Mouse (Mus musculus) CH12.LX (cell line): ENCODE data around the gene 1700037H04Rik. TPM values are rescaled to one million over a fixed set of nuclear protein-coding genes. Genes with fewer than 3 reads are reported as not detected.

Experiments
- DNase-seq: peaks from one replicate; pipeline ENCODE4 v3.0.0-alpha.2; 2013; ENCODE audit errors: extremely low read depth
- H3K27ac ChIP-seq: 2 replicates; pipeline ENCODE4 v1.5.1; 2012; ENCODE audit warnings: low read depth, mild to moderate bottlenecking, control low read depth, moderate library complexity; ENCODE audit not compliant: insufficient read depth
- H3K27me3 ChIP-seq: replicated peaks from 2 replicates; pipeline ENCODE3; 2012; ENCODE audit warnings: inconsistent platforms
- H3K36me3 ChIP-seq, 2 experiments: replicated peaks in 1 of 2; 2 replicates each; pipeline versions ENCODE3 to v1.6.1; 2012; ENCODE audit warnings: inconsistent platforms in 1 of 2, low read length in 1 of 2, mild to moderate bottlenecking in 1 of 2, mixed read lengths in 1 of 2, moderate library complexity in 1 of 2; ENCODE audit not compliant: control insufficient read depth in 1 of 2, insufficient read depth in 1 of 2
- H3K4me1 ChIP-seq, 2 experiments: 2 replicates each; pipeline ENCODE4 v1.6.1; 2012; ENCODE audit warnings: inconsistent platforms in 1 of 2, moderate library complexity in 1 of 2; ENCODE audit not compliant: insufficient read depth in 2 of 2, control insufficient read depth in 1 of 2
- H3K4me2 ChIP-seq: 2 replicates; pipeline ENCODE4 v1.6.1; 2012; ENCODE audit warnings: low read depth, mild to moderate bottlenecking, control low read depth; ENCODE audit not compliant: poor library complexity, insufficient read depth, severe bottlenecking
- H3K4me3 ChIP-seq, 3 experiments: fragments of 150-350 bp in 1 of 3; sonication (generic) in 1 of 3; replicated peaks in 1 of 3; 2 replicates each; pipeline versions ENCODE3 to v1.5.1; 2011 to 2012; ENCODE audit warnings: low read depth in 2 of 3, low read length in 2 of 3, mild to moderate bottlenecking in 2 of 3, moderate library complexity in 2 of 3, control low read depth in 1 of 3, improper control_type of control experiment in 1 of 3, inconsistent platforms in 1 of 3, mixed read lengths in 1 of 3; ENCODE audit not compliant: poor library complexity in 1 of 3
- H3K79me2 ChIP-seq: replicated peaks from 2 replicates; pipeline ENCODE4 v1.6.1; 2012; ENCODE audit warnings: mild to moderate bottlenecking, moderate library complexity; ENCODE audit not compliant: control insufficient read depth, poor library complexity, insufficient read depth, severe bottlenecking; ENCODE audit errors: extremely low read depth
- H3K9ac ChIP-seq: 2 replicates; pipeline ENCODE4 v1.6.1; 2012; ENCODE audit warnings: low read depth, mild to moderate bottlenecking, control low read depth, moderate library complexity; ENCODE audit not compliant: insufficient read depth
- H3K9me3 ChIP-seq: replicated peaks from 2 replicates; pipeline ENCODE3; 2012; ENCODE audit warnings: low read length, inconsistent platforms, mixed read lengths
- BHLHE40 ChIP-seq: IDR thresholded peaks from 2 replicates; pipeline ENCODE4 v1.6.1; 2011; ENCODE audit warnings: mild to moderate bottlenecking, low read depth, low read length, improper control_type of control experiment
- CHD2 ChIP-seq: IDR thresholded peaks from 2 replicates; pipeline ENCODE4 v1.6.1; 2011; ENCODE audit warnings: low read length, improper control_type of control experiment
- CTCF ChIP-seq, 2 experiments: IDR thresholded peaks in 1 of 2; conservative IDR thresholded peaks in 1 of 2; 2 replicates each; pipeline ENCODE4 v1.5.1; 2011 to 2012; ENCODE audit warnings: low read depth in 2 of 2, low read length in 2 of 2, improper control_type of control experiment in 1 of 2, inconsistent platforms in 1 of 2, mild to moderate bottlenecking in 1 of 2, moderate library complexity in 1 of 2
- E2F4 ChIP-seq: IDR thresholded peaks from 2 replicates; pipeline ENCODE4 v1.6.1; 2011; ENCODE audit warnings: low read depth, low read length, improper control_type of control experiment; ENCODE audit not compliant: insufficient replicate concordance
- EP300 ChIP-seq: IDR thresholded peaks from 2 replicates; pipeline ENCODE4 v1.6.1; 2011; ENCODE audit warnings: low read length, improper control_type of control experiment
- ETS1 ChIP-seq: conservative IDR thresholded peaks from 2 replicates; pipeline ENCODE4 v1.6.1; 2012; ENCODE audit warnings: low read depth, mild to moderate bottlenecking, inconsistent platforms, low read length, improper control_type of control experiment, moderate library complexity
- IRF4 ChIP-seq: IDR thresholded peaks from 2 replicates; pipeline ENCODE4 v1.6.1; 2014; ENCODE audit warnings: low read depth, mild to moderate bottlenecking, inconsistent platforms, low read length, improper control_type of control experiment
- JUN ChIP-seq: IDR thresholded peaks from 2 replicates; pipeline ENCODE4 v1.6.1; 2011; ENCODE audit warnings: low read depth, mild to moderate bottlenecking, low read length, improper control_type of control experiment, moderate library complexity; ENCODE audit not compliant: insufficient read depth
- JUND ChIP-seq: conservative IDR thresholded peaks from 2 replicates; pipeline ENCODE4 v1.6.1; 2011; ENCODE audit warnings: low read depth, low read length, improper control_type of control experiment
- KAT2A ChIP-seq: IDR thresholded peaks from 2 replicates; pipeline ENCODE4 v1.6.1; 2012; ENCODE audit warnings: low read length, improper control_type of control experiment, inconsistent platforms; ENCODE audit not compliant: insufficient replicate concordance
- MAZ ChIP-seq: IDR thresholded peaks from 2 replicates; pipeline ENCODE4 v1.6.1; 2012; ENCODE audit warnings: low read depth, mild to moderate bottlenecking, inconsistent platforms, low read length, improper control_type of control experiment, moderate library complexity
- MEF2A ChIP-seq: IDR thresholded peaks from 2 replicates; pipeline ENCODE4 v1.6.1; 2014; ENCODE audit warnings: low read depth, mild to moderate bottlenecking, inconsistent platforms, low read length, improper control_type of control experiment, borderline replicate concordance
- MXI1 ChIP-seq: IDR thresholded peaks from 2 replicates; pipeline ENCODE4 v1.6.1; 2011; ENCODE audit warnings: mild to moderate bottlenecking, low read depth, low read length, improper control_type of control experiment
- MYC ChIP-seq: IDR thresholded peaks from 2 replicates; pipeline ENCODE4 v1.6.1; 2011; ENCODE audit warnings: low read depth, mild to moderate bottlenecking, improper control_type of control experiment, low read length
- NELFE ChIP-seq: IDR thresholded peaks from 2 replicates; pipeline ENCODE4 v1.6.1; 2011; ENCODE audit warnings: low read depth, low read length, improper control_type of control experiment
- NRF1 ChIP-seq: IDR thresholded peaks from 2 replicates; pipeline ENCODE4 v1.6.1; 2014; ENCODE audit warnings: low read depth, mild to moderate bottlenecking, inconsistent platforms, low read length, improper control_type of control experiment, moderate library complexity
- RAD21 ChIP-seq: IDR thresholded peaks from 2 replicates; pipeline ENCODE4 v1.6.1; 2011; ENCODE audit warnings: low read depth, mild to moderate bottlenecking, low read length, improper control_type of control experiment, moderate library complexity
- RCOR1 ChIP-seq: conservative IDR thresholded peaks from 2 replicates; pipeline ENCODE4 v1.6.1; 2012; ENCODE audit warnings: low read depth, mild to moderate bottlenecking, inconsistent platforms, low read length, improper control_type of control experiment
- SIN3A ChIP-seq: IDR thresholded peaks from 2 replicates; pipeline ENCODE4 v1.6.1; 2012; ENCODE audit warnings: low read length, improper control_type of control experiment, inconsistent platforms
- TCF12 ChIP-seq: IDR thresholded peaks from 2 replicates; pipeline ENCODE4 v1.6.1; 2014; ENCODE audit warnings: low read depth, mild to moderate bottlenecking, inconsistent platforms, low read length, improper control_type of control experiment
- USF2 ChIP-seq: conservative IDR thresholded peaks from 2 replicates; pipeline ENCODE4 v1.6.1; 2011; ENCODE audit warnings: low read depth, low read length, improper control_type of control experiment
- ZC3H11A ChIP-seq: IDR thresholded peaks from 2 replicates; pipeline ENCODE4 v1.6.1; 2012; ENCODE audit warnings: low read depth, mild to moderate bottlenecking, inconsistent platforms, low read length, improper control_type of control experiment
- dilution Hi-C: fragments of 300-500 bp; cut with MboI; formaldehyde crosslinking; loops from 2 replicates; pipeline ENCODE4 v1.14.3; 2020; ENCODE audit warnings: low sequenced_read_pairs; ENCODE audit not compliant: extremely low pct_unique_long_range_greater_than_20kb, extremely low pct_ligation_motif_present
- in situ Hi-C: fragments of 300-500 bp; cut with MboI; formaldehyde crosslinking; loops from 3 replicates; pipeline ENCODE4 v1.14.3; 2019; ENCODE audit warnings: low sequenced_read_pairs, low pct_ligation_motif_present, low pct_unique_long_range_greater_than_20kb, mixed read lengths
- polyA plus RNA-seq: library from polyadenylated mRNA; unstranded; fragments of >175 nt; gene quantifications from 2 replicates; pipeline ENCODE4 v1.2.1, GENCODE M21; 2012; ENCODE audit warnings: low read depth; ENCODE audit not compliant: insufficient read length
- total RNA-seq, 2 experiments: library from RNA; depleted of rRNA; stranded (reverse); fragments of 300-350 nt in 1 of 2; fragments of >200 nt in 1 of 2; gene quantifications; 2 replicates each; pipeline ENCODE4 v1.2.3; 2012 to 2014

Gene 1700037H04Rik
- total and polyA plus RNA-seq, 3 experiments: 16.0 to 40.0 (median 36.5) TPM

GRCm38 (mm10) chr2:131201262-131201661, 41.4 kb upstream of the 1700037H04Rik start:
- no peak for DNase-seq
- H3K27ac ChIP-seq: no peak overlapping the region
- H3K4me3 ChIP-seq: no peak overlapping the region
- H3K4me1 ChIP-seq: peaks cover 12 to 25% of the 10 kb centered on the region in 2 experiments
- peaks cover 6 to 45% of the 10 kb centered on the region in 2 experiments for H3K36me3 ChIP-seq
- no peak overlapping the region for H3K4me2 ChIP-seq
- TF ChIP-seq EP300 (no peak), E2F4 (no peak), NRF1 (no peak)
- no peaks in the 10 kb centered on the region for H3K27me3 ChIP-seq
- H3K9me3 ChIP-seq: peaks cover 20% of the 10 kb centered on the region
- dilution Hi-C loops (no loop called here), in situ Hi-C loops (no loop called here)
- H3K9ac ChIP-seq: no peak overlapping the region
- H3K79me2 ChIP-seq: no peaks in the 10 kb centered on the region

DNA sequence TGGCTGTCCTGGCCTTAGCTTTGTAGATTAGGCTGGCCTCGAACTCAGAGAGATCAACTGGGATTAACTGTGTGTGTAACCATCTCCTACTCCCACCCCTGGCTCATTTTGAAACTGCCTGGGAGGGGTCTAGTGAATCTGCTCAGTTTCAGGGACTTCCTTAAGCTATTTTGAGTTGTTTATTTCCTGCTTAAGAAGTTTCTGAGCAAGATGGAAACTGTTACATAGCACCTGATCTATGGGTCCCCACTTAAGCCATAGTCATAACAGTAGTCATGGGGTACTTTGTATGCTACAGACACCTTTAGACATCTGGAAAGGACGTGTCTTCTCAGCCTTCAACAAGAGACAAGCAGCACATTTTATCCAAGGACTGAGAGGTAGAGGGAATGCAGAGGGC, 40.8 kb upstream of the 1700037H04Rik start:
- in situ Hi-C loops: no loop called here
- dilution Hi-C loops: no loop called here
- Histone ChIP-seq H3K27ac (no peak overlapping the region), H3K9me3 (peaks cover 20% of the 10 kb centered on the region)
- TF ChIP-seq JUND (peak; percentile 90), EP300 (peak; percentile 87), ETS1 (peak; percentile 56; the same call in 1 of the 2 replicates), MAZ (no peak), RAD21 (no peak), CTCF (conservative IDR thresholded peaks at IDR 0.05 in 1 of 2, IDR thresholded peaks at IDR 0.05 in 1 of 2; ENCODE audit: low read depth in 2 of 2, low read length in 2 of 2) (no peak), JUN (peak; percentile 73), MYC (0 out of 2 replicates have a peak, but pooled peaks have one; percentile 47), ZC3H11A (no peak), CHD2 (0 out of 2 replicates have a peak, but pooled peaks have one; percentile 17), MXI1 (no peak), MEF2A (peak; percentile 87), RCOR1 (0 out of 2 replicates have a peak, but pooled peaks have one; percentile 62), USF2 (no peak), IRF4 (peak; percentile 87), NELFE (no peak), KAT2A (no peak), BHLHE40 (peak; percentile 51; the same call in 1 of the 2 replicates), SIN3A (peak; percentile 39; the same call in 1 of the 2 replicates), TCF12 (peak; percentile 71)
- TF ChIP-seq, all 38 proteins: peak for 12
- DNase-seq: peak; percentile 55
- Histone ChIP-seq H3K36me3 (peaks cover 6 to 49% of the 10 kb centered on the region in 2 experiments), H3K4me3 (no peak overlapping the region), H3K4me1 (peaks cover 12 to 25% of the 10 kb centered on the region in 2 experiments), H3K9ac (no peak overlapping the region), H3K79me2 (no peaks in the 10 kb centered on the region), H3K27me3 (no peaks in the 10 kb centered on the region), H3K4me2 (no peak overlapping the region)
